In the genomic region with DNA sequence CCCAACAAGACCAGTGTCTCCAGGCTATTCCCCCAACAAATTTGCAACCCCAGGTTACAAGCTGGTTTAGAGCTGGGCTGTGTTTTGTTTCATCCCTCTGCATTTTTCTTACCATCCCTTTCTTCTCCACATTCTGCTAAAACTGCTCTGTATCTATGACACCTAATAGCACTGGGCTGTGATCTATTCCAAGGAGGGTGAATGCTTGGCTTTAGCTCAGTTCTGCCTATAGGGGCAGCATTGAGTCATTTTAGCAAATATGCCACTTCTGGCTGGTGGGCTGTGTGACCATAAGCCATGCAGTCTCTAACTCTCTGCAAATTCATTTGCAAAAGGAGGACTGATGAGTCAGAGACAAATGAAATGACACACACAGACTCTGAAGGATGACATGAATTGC, we compare ENCODE assay signal across 19 mouse cellular contexts. TPM values are rescaled to one million over a fixed set of nuclear protein-coding genes. Genes with fewer than 3 reads are reported as not detected.
A peak's percentile ranks its signal among the peaks of the same experiment; 100 is the strongest.
DNase-seq lines count a peak whose midpoint lies in the region; ATAC-seq and TF ChIP-seq lines count a peak whose summit lies in the region.
"Not testable (repeated sequence)": the region's sequence is repeated elsewhere in the genome, so short reads cannot be mapped to it uniquely, and the experiment has no call there.
"Had no signal": no experiment of that assay in that cellular context is flagged by ENCODE, and none has a peak within 500 bp of the region (broad histone marks: within the 10 kb centered on the region; RNA-seq: fewer than 3 reads in every experiment).

No protein-coding gene starts in this region.

- not testable (repeated sequence) for H3K27ac ChIP-seq in layer of hippocampus, adult 2 months; stomach, postnatal 0 days (replicated peaks)

- H3K9me3 ChIP-seq in stomach, postnatal 0 days (ENCODE audit: control insufficient read depth, low read length): not testable (repeated sequence)

- ATAC-seq in erythroblast, adult 5-6 weeks (replicated peaks; ENCODE audit: low FRiP score, poor library complexity, severe bottlenecking): peak; percentile 56
- ATAC-seq in stomach, postnatal 0 days (ENCODE audit: low FRiP score, low TSS enrichment): not testable (repeated sequence)

- not testable (repeated sequence) for H3K4me3 ChIP-seq in layer of hippocampus, adult 2 months; stomach, postnatal 0 days (ENCODE audit: low read depth, low read length)

- H3K27me3 ChIP-seq in stomach, postnatal 0 days (ENCODE audit: control insufficient read depth, insufficient read depth, low read length): not testable (repeated sequence)

- TF ChIP-seq EP300 in stomach, postnatal 0 days (optimal IDR thresholded peaks at IDR 0.05): not testable (repeated sequence)

- peak; percentile 40 for DNase-seq in ES-CJ7 (ENCODE audit: low read depth, low spot score)
- peak; percentile 12 to 30 for DNase-seq in cerebellum, postnatal 10 days
- peak; percentile 10 for DNase-seq in heart, postnatal 4 days
- peak in 1 of 2 experiments; percentile 0 for DNase-seq in layer of hippocampus, adult 2 months (ENCODE audit: low spot score in 2 of 2)
- peak; percentile 5 for DNase-seq in lung, postnatal 36 days
- not testable (repeated sequence) for DNase-seq in stomach, postnatal 0 days (ENCODE audit: low spot score)

- H3K36me3 ChIP-seq in stomach, postnatal 0 days (ENCODE audit: control insufficient read depth, insufficient read depth, low read length): not testable (repeated sequence)

- not testable (repeated sequence) for H3K4me2 ChIP-seq in stomach, postnatal 0 days (replicated peaks; ENCODE audit: low read depth)

- TF ChIP-seq CTCF in layer of hippocampus, adult 2 months (conservative IDR thresholded peaks at IDR 0.05): peak; percentile 49
- TF ChIP-seq CTCF in stomach, postnatal 0 days (IDR thresholded peaks at IDR 0.05; ENCODE audit: low read depth): peak; percentile 55

- not testable (repeated sequence) for H3K9ac ChIP-seq in stomach, postnatal 0 days (ENCODE audit: low read length)

- not testable (repeated sequence) for H3K4me1 ChIP-seq in stomach, postnatal 0 days (replicated peaks; ENCODE audit: control insufficient read depth, insufficient read depth)

RNA-seq across cellular contexts. Expression of gene Tmem92, which starts 36.4 kb away (rescaled TPM):
- not detected in 2 replicates for total RNA-seq in erythroblast, adult 5-6 weeks (2015; ENCODE audit: low replicate concordance)
- not detected in 2 replicates for total RNA-seq in erythroblast, adult 5-6 weeks (2017; ENCODE audit: low replicate concordance)
- not detected for total RNA-seq in heart, postnatal 4 days (2021)
- not detected for total RNA-seq in layer of hippocampus, adult 2 months (2021)
- polyA plus RNA-seq in stomach, postnatal 0 days (2015; fragmentation: Nextera tagmentation; extraction: Ambion mirVana): not detected in 2 replicates
- total RNA-seq: gastrocnemius, postnatal 10 days; heart, adult 18-20 months; hematopoietic stem cell, adult 5-6 weeks; left cerebral cortex, adult 18-20 months had no signal
- polyA plus RNA-seq: forebrain, embryonic 11.5 days; G1E; heart, embryonic 14.5 days; kidney, adult 2 months; macrophage; midbrain, embryonic 12.5 days; neural tube, embryonic 13.5 days; urinary bladder, adult 2 months had no signal
